Mouse (Mus musculus) embryonic facial prominence, embryonic 15.5 days (tissue): Measurements from ENCODE around the gene Manba. TPM values are rescaled to one million over a fixed set of nuclear protein-coding genes. Genes with fewer than 3 reads are reported as not detected.

Experiments used
- ATAC-seq: fragments of 200-750 bp; cut with Nextera tagmentation; 2 replicates; pipeline ENCODE4 v1.8.0; 2017; ENCODE audit warnings: low read depth, moderate TSS enrichment; ENCODE audit not compliant: insufficient number of reproducible peaks, low FRiP score, low TSS enrichment
- H3K27ac ChIP-seq: fragments of 300-500 bp; sonication (generic); replicated peaks from 2 replicates; pipeline ENCODE4 v1.5.1; 2015; ENCODE audit warnings: mild to moderate bottlenecking, inconsistent platforms
- H3K27me3 ChIP-seq: fragments of 300-500 bp; sonication (generic); 2 replicates; pipeline ENCODE4 v1.6.1; 2015; ENCODE audit warnings: inconsistent platforms
- H3K36me3 ChIP-seq: fragments of 300-500 bp; sonication (generic); 2 replicates; pipeline ENCODE4 v1.6.1; 2015; ENCODE audit warnings: mild to moderate bottlenecking, inconsistent platforms
- H3K4me1 ChIP-seq: fragments of 300-500 bp; sonication (generic); 2 replicates; pipeline ENCODE4 v1.6.1; 2015; ENCODE audit warnings: inconsistent platforms
- H3K4me2 ChIP-seq: fragments of 300-500 bp; sonication (generic); replicated peaks from 2 replicates; pipeline ENCODE4 v1.6.1; 2015; ENCODE audit warnings: mild to moderate bottlenecking, inconsistent platforms
- H3K4me3 ChIP-seq: fragments of 300-500 bp; sonication (generic); replicated peaks from 2 replicates; pipeline ENCODE4 v1.5.1; 2015; ENCODE audit warnings: mild to moderate bottlenecking, inconsistent platforms
- H3K9ac ChIP-seq: fragments of 300-500 bp; sonication (generic); 2 replicates; pipeline ENCODE4 v1.6.1; 2015; ENCODE audit warnings: inconsistent platforms
- H3K9me3 ChIP-seq: fragments of 300-500 bp; sonication (generic); replicated peaks from 2 replicates; pipeline ENCODE4 v1.6.1; 2016; ENCODE audit warnings: inconsistent platforms
- WGBS: fragments of 180-500 bp; shearing (Covaris S2); methylation state at CpG from one replicate; pipeline ENCODE4 v1.1.7; 2015; 5-methylcytosine and 5-hydroxymethylcytosine counted together
- polyA plus RNA-seq: library from polyadenylated mRNA; unstranded; fragments of >200 nt; fragmentation: Nextera tagmentation; extraction: Ambion mirVana; gene quantifications from 2 replicates; pipeline ENCODE4 v1.2.1, GENCODE M21; 2015

The Manba gene
- polyA plus RNA-seq, 1 experiment from 2014 or later, result 7.2 TPM

GRCm38 (mm10) chr3:135604626-135605417 is 119.4 kb downstream of the Manba start:
- no peak for ATAC-seq
- Histone ChIP-seq H3K4me2 (no peak overlapping the region), H3K4me3 (no peak overlapping the region), H3K9me3 (no peaks in the 10 kb centered on the region), H3K9ac (no peak overlapping the region), H3K27me3 (no peaks in the 10 kb centered on the region), H3K4me1 (no peaks in the 10 kb centered on the region), H3K36me3 (peaks cover 66% of the 10 kb centered on the region), H3K27ac (0 out of 2 replicates have a peak overlapping the region, but pooled peaks have one; percentile 4)
- 87% methylated on average over 10 of the region's 10 CpGs for WGBS

- ATAC-seq, result no peak
- Histone ChIP-seq H3K4me2 (no peak overlapping the region), H3K9ac (no peak overlapping the region), H3K9me3 (no peaks in the 10 kb centered on the region), H3K27me3 (no peaks in the 10 kb centered on the region), H3K4me1 (no peaks in the 10 kb centered on the region), H3K4me3 (no peak overlapping the region), H3K27ac (no peak overlapping the region), H3K36me3 (peaks cover 67% of the 10 kb centered on the region)
- 87% methylated on average over 4 of the region's 4 CpGs for WGBS
Observed at GRCm38 (mm10) chr3:135605474-135605873, 120.1 kb downstream of the Manba start.

- H3K36me3 ChIP-seq, result peaks cover 69% of the 10 kb centered on the region
- 79% methylated on average over 8 of the region's 8 CpGs for WGBS
- no peak for ATAC-seq
Observed at GRCm38 (mm10) chr3:135606592-135606991, 121.2 kb downstream of the Manba start.

GRCm38 (mm10) chr3:135607021-135607420 is 121.6 kb downstream of the Manba start:
- Histone ChIP-seq H3K9ac (no peak overlapping the region), H3K4me3 (no peak overlapping the region), H3K27me3 (no peaks in the 10 kb centered on the region), H3K36me3 (peaks cover 66% of the 10 kb centered on the region), H3K4me2 (no peak overlapping the region), H3K27ac (no peak overlapping the region), H3K9me3 (no peaks in the 10 kb centered on the region), H3K4me1 (no peaks in the 10 kb centered on the region)
- no peak for ATAC-seq
- 84% methylated on average over 9 of the region's 9 CpGs for WGBS

More at GRCm38 (mm10) chr3:135606592-135606991, 121.2 kb downstream of the Manba start:
- Histone ChIP-seq H3K9me3 (no peaks in the 10 kb centered on the region), H3K27me3 (no peaks in the 10 kb centered on the region), H3K4me2 (no peak overlapping the region), H3K4me3 (no peak overlapping the region), H3K4me1 (no peaks in the 10 kb centered on the region), H3K9ac (no peak overlapping the region), H3K27ac (no peak overlapping the region)

- H3K4me1 ChIP-seq, result no peaks in the 10 kb centered on the region
- H3K27ac ChIP-seq, result peak overlapping the region; percentile 28; the same call in 1 of the 2 replicates
- peaks cover 66% of the 10 kb centered on the region for H3K36me3 ChIP-seq
Observed at GRCm38 (mm10) chr3:135607660-135608473, 122.5 kb downstream of the Manba start.

GRCm38 (mm10) chr3:135610221-135610620 is 124.8 kb downstream of the Manba start:
- Histone ChIP-seq H3K9ac (no peak overlapping the region), H3K4me3 (no peak overlapping the region), H3K9me3 (no peaks in the 10 kb centered on the region), H3K27me3 (no peaks in the 10 kb centered on the region), H3K4me1 (no peaks in the 10 kb centered on the region), H3K27ac (no peak overlapping the region), H3K4me2 (no peak overlapping the region), H3K36me3 (peaks cover 66% of the 10 kb centered on the region)
- 72% methylated on average over 3 of the region's 3 CpGs for WGBS
- ATAC-seq, result no peak

More at GRCm38 (mm10) chr3:135607660-135608473, 122.5 kb downstream of the Manba start:
- Histone ChIP-seq H3K4me3 (no peak overlapping the region), H3K4me2 (no peak overlapping the region), H3K27me3 (no peaks in the 10 kb centered on the region), H3K9me3 (no peaks in the 10 kb centered on the region), H3K9ac (no peak overlapping the region)
- 84% methylated on average over 24 of the region's 24 CpGs for WGBS
- ATAC-seq, result no peak

- no peak for ATAC-seq
- Histone ChIP-seq H3K27ac (no peak overlapping the region), H3K9ac (no peak overlapping the region), H3K4me3 (no peak overlapping the region), H3K4me2 (no peak overlapping the region), H3K36me3 (peaks cover 87% of the 10 kb centered on the region), H3K4me1 (no peaks in the 10 kb centered on the region), H3K27me3 (no peaks in the 10 kb centered on the region), H3K9me3 (no peaks in the 10 kb centered on the region)
- WGBS, result 89% methylated on average over 3 of the region's 3 CpGs
Observed at GRCm38 (mm10) chr3:135614376-135614775, 129.0 kb downstream of the Manba start.

GRCm38 (mm10) chr3:135616730-135617129 is 131.3 kb downstream of the Manba start:
- no peak overlapping the region for H3K9ac ChIP-seq
- H3K27ac ChIP-seq, result no peak overlapping the region
- 90% methylated on average over 7 of the region's 7 CpGs for WGBS
- ATAC-seq, result no peak
- H3K4me3 ChIP-seq, result no peak overlapping the region
- no peak overlapping the region for H3K4me2 ChIP-seq
- H3K4me1 ChIP-seq, result no peaks in the 10 kb centered on the region
- peaks cover 72% of the 10 kb centered on the region for H3K36me3 ChIP-seq
- H3K9me3 ChIP-seq, result no peaks in the 10 kb centered on the region
- H3K27me3 ChIP-seq, result no peaks in the 10 kb centered on the region

Other genes starting within 250 kb of the Manba start
- 10.5 and 13.4 TPM in 2 replicates for gene Bdh2, start 204.4 kb upstream of the Manba start, polyA plus RNA-seq
- 4.0 and 5.1 TPM in 2 replicates for gene Slc9b2, start 177.9 kb upstream of the Manba start, polyA plus RNA-seq
- gene Slc9b1, start 137.6 kb upstream of the Manba start, polyA plus RNA-seq, result 0.24 TPM in 1 of 2 replicates, not detected in the other
- 51.2 and 52.1 TPM in 2 replicates for gene Cisd2, start 61.7 kb upstream of the Manba start, polyA plus RNA-seq
- 450 and 462 TPM in 2 replicates for gene Ube2d3, start 47.5 kb upstream of the Manba start, polyA plus RNA-seq
- 25.4 and 27.8 TPM in 2 replicates for gene Nfkb1, start 205.9 kb downstream of the Manba start, polyA plus RNA-seq